Mouse (Mus musculus) megakaryocyte, adult 5-6 weeks (primary cell): ENCODE results near the gene Ptpre. TPM values are rescaled to one million over a fixed set of nuclear protein-coding genes. Genes with fewer than 3 reads are reported as not detected.
A peak's percentile ranks its signal among the peaks of the same experiment; 100 is the strongest.
"Not testable (repeated sequence)": the region's sequence is repeated elsewhere in the genome, so short reads cannot be mapped to it uniquely, and the experiment has no call there.

ENCODE experiments used
- ATAC-seq: 2 replicates; pipeline ENCODE4 v1.8.0; 2016; ENCODE audit warnings: mild to moderate bottlenecking, inconsistent platforms; ENCODE audit not compliant: poor library complexity, severe bottlenecking
- total RNA-seq, 2 experiments: library from RNA; stranded (forward) in 1 of 2; stranded (reverse) in 1 of 2; fragments of 153-499, 151-499 nt in 1 of 2; fragments of 221-1000, 200-1000 nt in 1 of 2; gene quantifications; 2 replicates each; pipeline versions ENCODE4 v1.2.3 to v1.2.4; 2015 to 2017

The Ptpre gene
- total RNA-seq, 2 experiments from 2014 or later: 83.6 to 88.1 TPM

DNA sequence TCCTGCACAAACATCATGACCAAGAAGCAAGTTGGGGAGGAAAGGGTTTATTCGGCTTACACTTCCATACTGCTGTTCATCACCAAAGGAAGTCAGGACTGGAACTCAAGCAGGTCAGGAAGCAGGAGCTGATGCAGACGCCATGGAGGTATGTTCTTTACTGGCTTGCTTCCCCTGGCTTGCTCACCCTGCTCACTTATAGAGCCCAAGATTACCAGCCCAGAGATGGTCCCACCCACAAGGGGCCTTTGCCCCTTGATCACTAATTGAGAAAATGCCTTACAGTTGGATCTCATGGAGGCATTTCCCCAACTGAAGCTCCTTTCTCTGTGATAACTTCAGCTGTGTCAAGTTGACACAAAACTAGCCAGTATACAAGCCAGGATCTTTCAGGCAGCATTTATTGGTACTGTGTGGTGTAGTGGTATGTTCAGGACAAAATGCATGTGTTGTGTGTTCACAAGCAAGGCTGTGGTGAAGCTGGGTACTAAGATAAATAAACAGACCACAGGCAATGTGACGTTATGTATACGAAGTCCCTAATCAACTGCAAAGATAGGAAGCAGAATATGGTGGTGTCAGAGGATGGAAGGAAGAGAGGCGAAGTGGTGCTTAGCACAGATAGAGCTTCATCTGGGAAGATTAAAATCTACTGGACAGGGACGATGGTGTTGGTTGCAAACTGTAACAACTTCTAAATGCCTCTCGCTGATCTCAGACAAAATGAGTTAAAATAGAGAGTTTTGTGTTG is 38.2 kb downstream of the Ptpre start:
- ATAC-seq: not testable (repeated sequence)

DNA sequence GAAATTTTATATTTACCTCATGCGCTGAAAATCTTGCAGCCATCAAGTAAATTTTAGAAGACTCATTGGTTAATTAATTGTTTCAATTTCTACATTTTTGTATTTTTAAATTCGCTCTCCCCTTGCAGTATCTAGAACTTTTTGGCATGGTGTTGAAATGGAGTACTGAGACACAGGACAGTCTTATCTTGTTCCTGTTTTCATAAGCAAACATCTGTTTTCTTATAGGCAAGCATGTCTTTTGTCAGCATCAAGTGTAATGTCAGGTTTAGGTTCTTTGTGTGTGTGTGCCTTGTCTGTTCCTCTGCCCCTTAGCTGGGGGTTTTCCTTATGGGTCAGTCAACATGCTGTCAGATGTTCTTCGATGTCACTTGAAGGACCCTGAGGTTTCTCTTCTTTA is 39.0 kb downstream of the Ptpre start:
- no peak for ATAC-seq

DNA sequence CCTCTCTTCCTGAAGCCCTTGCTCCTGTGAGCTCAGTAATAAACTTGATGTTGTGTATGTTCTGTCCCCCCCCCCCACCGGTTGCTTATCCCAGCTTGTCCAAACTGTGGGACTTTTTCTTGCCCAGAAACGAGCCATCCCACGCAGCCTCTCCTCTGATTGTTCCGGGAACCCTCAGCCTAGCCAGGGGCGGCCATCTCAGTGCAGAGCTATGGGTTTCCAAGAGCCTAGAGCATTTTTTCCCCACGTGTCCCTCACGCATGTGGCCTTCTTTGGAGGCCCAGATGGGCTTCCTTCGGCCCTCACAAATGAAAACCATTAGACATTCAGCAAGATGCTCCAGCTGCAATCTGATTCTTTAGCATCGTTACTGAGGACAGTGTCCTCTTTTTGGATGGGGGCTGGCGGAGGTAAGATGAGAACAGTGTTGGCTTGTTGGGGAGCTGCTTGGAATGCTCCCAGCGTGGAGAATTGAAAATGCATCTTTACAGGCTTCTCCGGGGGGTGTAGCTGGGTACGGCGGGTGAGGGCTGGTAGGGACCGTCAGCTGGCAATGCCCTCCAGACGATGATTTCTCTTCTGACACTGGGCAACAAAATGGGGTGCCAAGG is 41.5 kb downstream of the Ptpre start:
- no peak for ATAC-seq

DNA sequence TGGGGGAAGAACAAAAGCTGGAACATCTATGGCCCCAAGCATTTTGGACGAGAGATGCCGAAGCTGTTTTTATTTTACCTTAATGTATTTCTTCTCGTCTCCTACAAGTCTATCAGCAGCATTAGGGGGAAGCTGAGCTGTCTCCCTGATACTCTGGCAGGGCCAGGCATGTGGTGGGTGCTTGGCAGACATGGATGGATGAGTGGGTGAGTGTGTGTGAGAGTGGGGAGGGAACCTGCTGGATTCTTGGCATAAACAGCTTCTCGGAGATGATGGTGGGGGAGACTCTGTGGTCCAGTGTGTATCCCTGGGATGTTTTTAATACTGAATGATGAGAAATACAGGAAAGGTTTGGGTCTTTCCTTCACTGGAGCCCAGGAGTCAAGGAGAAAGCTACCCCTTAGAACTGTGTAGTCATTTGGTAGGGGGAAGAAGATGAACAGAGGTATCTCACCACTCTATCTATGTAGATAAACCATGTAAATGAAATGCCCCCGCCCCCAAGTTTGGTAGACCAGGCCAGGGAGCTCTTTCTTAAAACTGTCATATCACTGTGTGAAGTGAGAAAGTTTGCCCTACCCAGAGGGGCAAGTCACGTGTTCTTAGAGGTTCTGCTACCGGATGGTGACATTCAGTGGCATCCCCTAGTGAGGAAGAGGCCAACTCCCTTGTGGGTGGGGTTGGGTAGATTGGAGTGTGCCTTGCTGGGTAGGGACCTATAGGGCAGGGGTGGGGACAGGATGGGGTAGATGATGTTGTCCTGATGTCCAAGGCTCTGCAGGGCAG is 43.2 kb downstream of the Ptpre start:
- ATAC-seq: peak; percentile 77

DNA sequence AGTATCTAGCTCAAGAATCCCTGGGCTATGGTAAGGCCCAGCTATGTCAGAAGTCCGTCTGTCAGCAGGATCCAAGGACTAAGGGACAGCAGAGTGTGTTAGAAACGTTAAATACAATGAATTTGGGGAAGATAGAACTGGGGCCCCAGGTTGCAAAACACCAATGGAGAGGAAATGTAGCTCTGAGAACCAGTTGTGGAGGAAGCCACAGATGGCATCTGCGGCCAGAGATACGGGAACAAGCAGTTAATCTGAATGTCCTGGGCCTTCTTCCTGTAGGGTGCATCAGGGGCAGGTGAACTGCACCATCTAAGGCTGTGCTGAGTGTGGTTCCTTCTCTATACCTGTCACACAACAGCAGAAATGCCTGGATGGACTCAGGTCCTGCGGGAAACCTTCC is 43.8 kb downstream of the Ptpre start:
- ATAC-seq: peak; percentile 74

DNA sequence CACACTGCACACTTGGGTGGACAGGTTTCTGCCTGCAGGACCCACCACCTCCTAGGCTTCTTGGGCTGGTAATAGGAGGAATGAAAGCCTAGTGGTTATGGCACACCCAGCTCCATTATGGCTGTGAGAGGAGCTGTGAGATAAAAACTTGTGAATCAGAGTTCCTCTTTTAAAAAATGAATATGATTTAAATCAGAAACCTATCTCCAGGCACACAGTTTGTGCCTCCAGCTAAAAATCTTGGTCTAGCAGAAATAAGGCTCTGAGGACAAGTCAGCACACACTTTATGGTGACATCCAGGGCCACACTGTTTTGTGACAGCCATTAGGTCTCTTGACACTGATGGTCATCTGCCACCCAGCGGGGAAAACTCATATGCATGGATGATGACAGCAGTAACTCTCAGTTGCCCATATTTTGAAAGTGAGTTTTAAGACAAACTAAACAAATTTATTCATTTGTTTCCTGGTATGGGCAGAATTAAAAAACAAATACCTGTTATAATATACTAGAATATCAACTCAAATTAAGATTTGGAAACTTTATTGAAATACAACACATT is 47.9 kb downstream of the Ptpre start:
- ATAC-seq: no peak

DNA sequence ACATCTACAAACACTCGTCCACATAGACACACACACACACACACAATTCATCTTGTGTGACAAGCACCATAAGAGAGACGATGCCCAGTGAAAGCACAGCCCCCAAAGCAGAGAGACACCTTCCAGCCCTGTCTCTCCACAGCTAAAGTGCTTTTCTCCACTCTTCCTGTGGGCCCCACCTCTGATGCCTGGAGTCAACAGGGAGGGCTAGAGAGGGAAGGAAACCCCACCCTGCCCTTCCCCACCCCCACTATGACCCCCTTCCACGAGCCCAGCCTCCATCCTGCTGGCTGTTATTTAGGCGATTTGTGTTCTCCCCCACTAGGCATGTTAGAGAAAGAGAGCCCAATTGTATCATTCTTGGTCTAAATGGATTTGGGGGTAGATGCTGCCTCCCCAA is 49.1 kb downstream of the Ptpre start:
- no peak for ATAC-seq

DNA sequence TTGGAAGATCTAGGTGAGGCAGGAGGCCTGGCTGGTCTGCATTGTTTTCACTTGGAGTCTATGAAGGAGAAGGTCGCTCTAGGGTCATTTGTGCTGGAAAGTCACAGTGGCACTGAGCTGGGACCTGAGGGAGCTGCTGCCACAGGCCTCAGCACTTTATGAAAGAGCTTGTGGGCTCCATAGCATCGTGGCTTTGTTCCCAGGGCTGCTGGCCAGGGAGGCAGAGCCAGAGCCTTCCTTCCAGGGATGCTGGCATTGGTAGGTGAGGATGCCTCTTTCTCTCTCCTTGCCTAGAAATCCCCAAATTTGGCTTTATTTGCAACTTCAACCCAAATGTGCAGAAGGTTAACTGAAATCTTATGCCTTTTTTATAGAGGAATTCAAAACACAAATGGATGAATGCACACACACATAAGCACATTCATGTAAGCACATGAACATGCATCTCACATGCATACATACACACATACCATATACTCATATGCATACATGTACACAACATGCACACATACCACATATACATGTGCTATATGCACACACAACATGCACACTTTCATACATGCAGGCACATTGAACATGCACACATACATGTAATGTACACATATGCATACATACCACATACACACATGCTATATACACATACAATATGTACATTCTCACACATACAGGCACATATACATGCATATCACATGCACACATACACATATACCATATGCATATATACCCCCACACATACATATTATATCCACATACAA is 50.7 kb downstream of the Ptpre start:
- no peak for ATAC-seq

DNA sequence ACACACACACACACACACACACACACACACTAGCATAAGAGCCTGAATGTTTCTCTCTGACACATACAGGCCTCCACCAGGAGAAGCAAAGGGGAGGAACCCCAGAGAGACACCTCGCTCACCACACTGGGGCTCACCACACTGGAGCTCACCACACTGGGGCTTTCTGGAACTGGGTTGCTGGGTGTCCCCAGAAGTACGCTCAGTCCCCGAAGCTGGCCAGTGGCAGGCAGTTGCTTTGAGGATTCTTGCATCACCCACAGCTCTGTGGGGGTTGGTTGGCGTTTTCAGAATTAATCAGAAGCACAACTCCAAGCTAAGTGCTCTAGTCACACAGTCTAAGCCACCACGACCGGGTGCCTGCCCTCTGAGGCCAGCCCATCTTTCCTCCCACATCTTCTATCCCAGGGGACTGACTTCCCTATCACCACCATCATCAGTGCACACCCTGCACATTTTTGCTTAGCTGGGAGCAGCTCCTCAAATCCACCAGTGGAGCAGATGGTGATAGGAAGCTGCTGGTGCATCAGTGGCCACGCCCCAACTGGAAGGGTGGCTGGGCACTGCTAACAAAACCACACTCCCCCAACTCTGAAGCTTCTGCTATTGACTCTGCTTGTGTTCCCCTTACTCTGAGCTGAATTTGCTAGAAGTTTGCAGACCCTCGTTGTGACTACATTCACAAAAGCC is 51.5 kb downstream of the Ptpre start:
- ATAC-seq: peak; percentile 66

DNA sequence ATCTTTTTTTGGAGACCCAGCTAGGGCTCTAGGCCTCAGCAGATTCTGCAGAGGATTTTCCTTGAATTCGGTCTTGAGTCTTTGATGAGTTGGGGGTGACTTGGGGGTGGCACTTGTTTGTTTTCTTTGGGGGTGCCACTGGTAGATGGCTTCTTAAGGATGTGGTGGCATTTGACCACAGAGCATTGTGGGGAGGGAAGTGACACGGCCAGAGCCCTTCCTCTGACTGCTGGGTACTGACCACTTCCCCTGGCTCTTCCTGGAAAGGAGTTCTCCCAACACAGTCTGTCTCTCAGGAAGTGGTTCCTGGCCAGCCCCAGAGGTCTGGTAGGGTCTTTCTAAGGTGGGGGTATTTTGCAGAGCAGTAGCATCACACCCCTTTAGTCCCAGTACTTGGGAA is 54.2 kb downstream of the Ptpre start:
- ATAC-seq: peak; percentile 74

DNA sequence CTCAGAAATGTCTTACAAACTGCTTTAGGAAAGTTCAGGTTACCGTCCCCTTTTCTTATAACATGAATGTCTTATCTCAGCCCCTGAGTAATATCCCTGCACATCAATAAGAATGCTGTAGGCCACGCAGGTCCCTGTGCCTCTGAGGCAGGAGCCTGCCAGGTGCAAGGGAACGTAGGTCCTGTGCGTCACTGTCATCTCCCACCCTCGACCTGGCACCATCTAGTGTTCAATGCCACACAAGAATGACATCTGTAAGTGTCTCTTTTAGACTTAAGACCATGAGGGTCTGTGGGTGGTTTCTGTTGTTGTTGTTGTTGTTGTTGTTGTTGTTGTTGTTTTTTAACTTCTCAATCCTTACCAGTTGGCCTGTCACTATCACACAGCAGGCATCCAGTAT is 56.0 kb downstream of the Ptpre start:
- ATAC-seq: no peak

DNA sequence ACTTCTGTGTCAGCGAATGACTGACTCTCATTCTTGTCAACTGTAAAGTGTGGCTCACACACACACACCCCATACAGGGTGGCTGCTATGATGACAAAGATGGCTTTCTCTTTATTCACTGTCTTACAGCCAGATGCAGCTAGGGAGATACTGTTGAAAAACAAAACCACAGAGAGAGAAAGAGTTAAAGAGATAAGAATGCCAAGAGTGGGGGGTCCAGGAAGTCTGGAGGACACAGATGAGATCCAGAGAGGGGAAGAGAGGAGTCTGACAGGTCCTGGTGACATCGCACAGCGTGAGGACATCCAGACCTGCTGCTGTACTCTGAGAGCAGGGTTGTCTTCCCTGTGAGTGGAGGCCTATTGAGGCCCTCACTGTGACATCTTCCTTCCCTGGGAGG is 56.5 kb downstream of the Ptpre start:
- no peak for ATAC-seq

DNA sequence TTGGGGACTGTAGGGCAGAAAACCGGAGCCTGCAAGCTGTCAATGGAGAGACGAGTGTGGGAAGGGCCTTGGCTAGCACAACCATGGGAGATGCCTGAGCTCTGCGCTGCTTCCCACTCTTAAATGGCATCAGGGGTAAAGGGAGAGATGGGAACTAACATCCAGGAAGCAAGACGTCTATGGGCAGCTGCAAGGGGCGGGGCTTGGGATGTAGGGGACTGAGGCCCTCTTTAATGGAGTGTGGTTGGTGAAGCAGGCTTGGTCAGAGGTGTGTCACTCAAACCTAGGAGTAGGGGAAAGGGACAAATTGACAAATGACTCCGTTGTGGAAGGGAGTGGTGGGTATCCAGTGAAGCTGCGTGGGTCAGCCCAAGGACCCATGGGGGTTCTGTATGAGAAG is 57.4 kb downstream of the Ptpre start:
- no peak for ATAC-seq

DNA sequence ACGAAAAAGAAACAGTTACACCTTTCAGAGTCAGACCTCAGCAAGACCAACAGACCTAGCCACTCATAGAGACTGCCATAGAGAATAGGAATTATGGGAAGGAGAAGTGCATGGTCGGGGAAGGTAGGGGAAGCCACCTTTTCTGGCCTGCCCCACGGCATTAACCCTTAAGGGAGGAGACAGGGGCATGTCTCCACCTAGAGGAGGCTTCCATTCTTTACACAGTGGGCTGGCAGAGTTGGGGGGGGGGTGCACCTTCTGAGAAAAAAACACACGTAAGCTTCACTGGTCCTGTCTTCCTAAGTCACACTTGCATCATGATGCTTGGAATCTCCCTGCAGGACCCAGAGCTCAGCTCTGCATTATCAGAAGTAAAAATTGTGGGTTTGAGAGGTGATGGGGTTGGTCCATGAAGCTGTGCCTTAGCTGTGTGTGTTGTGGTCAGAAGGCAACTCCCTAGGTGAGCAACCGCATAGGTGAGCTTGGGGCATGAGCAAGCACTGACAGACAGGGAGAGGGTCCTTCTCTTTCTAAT is 58.4 kb downstream of the Ptpre start:
- ATAC-seq: no peak

DNA sequence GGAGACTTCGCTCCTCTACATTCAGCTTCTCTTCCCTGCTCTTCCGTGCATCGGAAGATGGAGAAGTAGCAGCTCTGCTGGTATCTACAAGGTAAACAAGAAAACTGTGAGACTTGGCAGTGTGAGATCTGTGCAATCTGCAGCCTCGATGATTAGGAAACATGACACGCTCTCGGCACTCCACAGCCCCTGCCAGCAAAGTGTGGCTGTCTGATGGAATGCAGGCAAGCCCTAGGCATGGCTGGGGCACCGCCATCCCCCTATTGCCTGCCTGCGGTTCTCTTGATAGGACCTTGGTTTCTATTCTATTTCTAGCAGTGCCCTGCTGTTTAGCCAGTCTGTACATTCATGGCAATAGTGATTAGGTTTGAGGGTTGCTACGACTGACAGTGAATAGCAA is 59.7 kb downstream of the Ptpre start:
- ATAC-seq: 0 out of 2 replicates have a peak, but pooled peaks have one; percentile 10

DNA sequence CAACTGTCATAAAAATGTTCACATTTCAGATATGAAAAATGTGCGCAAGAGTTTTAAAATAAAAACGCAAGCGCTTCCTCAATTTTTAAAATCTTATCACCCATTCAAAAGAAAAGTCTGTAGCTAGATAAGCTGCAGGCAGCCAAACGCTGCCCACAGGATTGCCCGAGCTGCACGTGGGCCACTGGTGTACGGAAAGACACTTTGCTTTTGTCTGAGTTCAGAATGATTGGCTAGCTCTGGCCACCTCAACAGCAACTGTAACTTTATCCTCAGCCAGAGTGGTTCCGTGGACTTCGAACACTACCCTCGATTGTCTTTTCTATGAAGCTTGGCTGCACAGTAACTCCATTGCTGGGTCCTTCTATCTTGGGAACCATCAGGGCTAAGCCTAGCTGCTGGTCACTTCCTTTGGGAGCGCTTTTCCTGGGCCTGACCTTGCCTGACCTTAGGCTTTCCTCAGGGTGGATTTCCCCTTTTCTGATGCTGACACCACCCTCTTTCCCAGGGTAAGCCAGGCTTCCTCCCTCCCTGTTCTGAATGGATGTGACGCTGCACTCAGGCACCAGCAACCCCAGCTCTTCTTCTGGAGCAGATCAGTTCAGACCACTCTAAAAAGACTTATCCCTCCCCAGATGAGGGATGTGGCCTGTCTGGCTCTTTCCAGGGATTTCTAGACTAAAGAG is 60.5 kb downstream of the Ptpre start:
- ATAC-seq: peak; percentile 26

DNA sequence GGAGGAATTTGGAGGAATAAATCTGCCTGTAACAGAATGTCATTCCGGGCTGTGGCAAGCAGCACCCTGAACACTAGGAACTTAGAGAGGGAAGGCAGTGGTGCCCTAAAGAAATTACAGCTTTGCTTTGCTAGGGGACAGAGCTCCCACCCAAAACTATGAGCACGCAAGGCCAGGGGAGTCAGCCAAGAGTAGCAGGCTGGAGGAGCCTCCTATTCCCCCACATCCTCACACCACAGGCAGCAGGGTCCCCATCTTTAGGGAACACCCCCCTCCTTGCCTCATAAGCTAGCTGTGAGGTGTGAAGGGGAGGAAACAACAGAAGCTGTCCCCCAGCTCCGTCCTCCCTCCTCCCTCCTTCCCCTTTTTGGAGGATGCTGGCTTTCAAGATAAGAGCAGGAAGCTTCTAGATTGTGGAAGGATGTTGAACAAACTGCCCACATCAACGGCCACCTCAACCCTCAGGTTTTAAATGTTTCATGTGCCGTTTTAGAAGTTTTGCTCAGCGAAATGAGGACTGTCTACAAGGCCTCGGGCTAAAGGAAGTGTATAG is 61.1 kb downstream of the Ptpre start:
- ATAC-seq: peak; percentile 65

DNA sequence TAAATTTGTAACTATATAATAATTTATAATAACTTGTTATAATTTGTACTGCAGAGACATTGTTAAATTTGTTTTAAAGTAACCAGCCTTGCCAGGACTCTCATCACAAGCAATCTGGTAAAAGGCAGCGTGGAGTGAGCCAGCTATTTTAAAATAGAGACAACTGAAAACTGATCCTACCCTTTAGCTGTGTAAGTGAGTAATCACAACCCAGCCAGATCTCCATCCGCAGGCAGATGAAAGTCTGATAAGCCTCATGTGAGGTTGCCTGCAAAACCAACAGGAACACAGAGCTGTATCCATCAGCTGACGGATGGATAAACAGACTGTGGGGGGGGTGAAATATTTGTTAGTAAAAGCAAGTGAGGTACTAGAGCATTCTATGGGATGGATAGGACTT is 62.8 kb downstream of the Ptpre start:
- no peak for ATAC-seq

DNA sequence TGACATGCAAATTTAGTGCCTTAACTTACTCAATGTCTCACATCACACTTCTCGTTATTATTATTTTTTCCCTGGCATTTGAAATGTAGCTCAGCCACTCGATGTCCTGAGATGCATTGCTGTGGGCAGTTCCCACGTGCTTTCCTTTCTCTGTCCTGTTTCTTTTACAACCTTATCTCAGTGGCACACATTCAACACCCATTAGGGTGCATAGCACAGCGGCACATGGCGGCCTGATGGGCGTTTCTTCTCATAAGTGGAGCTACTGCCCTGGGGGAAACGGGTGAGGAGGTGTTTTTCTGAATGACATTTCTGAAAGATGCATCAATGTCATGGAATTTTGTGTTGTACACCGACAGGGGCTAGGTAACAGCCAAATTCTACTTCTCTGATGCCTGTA is 64.3 kb downstream of the Ptpre start:
- ATAC-seq: peak; percentile 2; the same call in 1 of the 2 replicates
